Mouse (Mus musculus): ENCODE data around the gene Ddx20. TPM values are rescaled to one million over a fixed set of nuclear protein-coding genes. Genes with fewer than 3 reads are reported as not detected.
A peak's percentile ranks its signal among the peaks of the same experiment; 100 is the strongest.

Gene Ddx20
- total and polyA plus RNA-seq, 2 experiments from 2014 or later, result 12.6 to 15.1 TPM

- TF ChIP-seq EP300 (IDR thresholded peaks at IDR 0.05; ENCODE audit: low read depth) (no peak), CTCF (IDR thresholded peaks at IDR 0.05; ENCODE audit: low read depth) (no peak)
- peaks cover 22% of the 10 kb centered on the region for H3K4me1 ChIP-seq (ENCODE audit: control insufficient read depth, insufficient read depth)
- ATAC-seq (ENCODE audit: insufficient read depth, low read depth) (peak; percentile 68), DNase-seq (ENCODE audit: low spot score) (no peak)
- WGBS, result 43% methylated on average over 11 of the region's 11 CpGs
- peaks cover 12% of the 10 kb centered on the region for H3K36me3 ChIP-seq (replicated peaks; ENCODE audit: control insufficient read depth, insufficient read depth, low read length)
- no peak overlapping the region; the same call in 1 of the 2 replicates for H3K27ac ChIP-seq (ENCODE audit: low read depth)
- H3K4me3 ChIP-seq (ENCODE audit: low read depth, low read length), result no peak overlapping the region
- H3K4me2 ChIP-seq (ENCODE audit: low read depth, low read length), result no peak overlapping the region
- H3K9ac ChIP-seq (replicated peaks; ENCODE audit: low read depth, low read length), result no peak overlapping the region
- no peaks in the 10 kb centered on the region for H3K27me3 ChIP-seq (ENCODE audit: control insufficient read depth, insufficient read depth, low read length)
- H3K9me3 ChIP-seq (replicated peaks; ENCODE audit: control insufficient read depth, low read length), result no peaks in the 10 kb centered on the region
These were observed 30.6 kb upstream of the Ddx20 start for GRCm38 (mm10) chr3:105717856-105718555.

DNA sequence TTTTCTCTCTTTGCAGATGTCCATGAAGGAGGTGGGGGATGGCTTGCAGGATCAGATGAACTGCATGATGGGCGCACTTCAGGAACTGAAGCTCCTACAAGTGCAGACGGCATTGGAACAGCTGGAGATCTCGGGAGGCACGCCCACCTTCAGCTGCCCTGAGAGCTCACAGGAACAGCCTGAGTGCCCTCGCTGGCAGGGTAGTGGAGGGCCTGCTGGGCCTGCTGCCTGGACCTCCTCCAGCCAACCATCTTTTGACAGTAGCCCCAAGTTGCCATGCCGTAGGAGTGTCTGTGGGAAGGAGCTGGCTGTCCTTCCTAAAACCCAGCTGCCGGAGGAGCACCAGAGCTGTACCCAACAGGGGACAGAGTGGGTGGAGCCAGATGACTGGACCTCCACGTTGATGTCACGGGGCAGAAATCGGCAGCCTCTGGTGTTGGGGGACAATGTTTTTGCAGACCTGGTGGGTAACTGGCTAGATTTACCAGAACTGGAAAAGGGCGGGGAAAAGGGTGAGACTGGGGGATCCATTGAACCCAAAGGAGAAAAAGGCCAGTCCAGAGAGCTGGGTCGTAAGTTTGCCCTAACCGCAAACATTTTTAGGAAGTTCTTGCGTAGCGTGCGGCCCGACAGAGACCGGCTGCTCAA is 29.1 kb upstream of the Ddx20 start:
- Histone ChIP-seq H3K4me3 (ENCODE audit: low read depth, low read length) (no peak overlapping the region), H3K4me2 (ENCODE audit: low read depth, low read length) (no peak overlapping the region), H3K9ac (replicated peaks; ENCODE audit: low read depth, low read length) (no peak overlapping the region), H3K27ac (ENCODE audit: low read depth) (no peak overlapping the region), H3K36me3 (replicated peaks; ENCODE audit: control insufficient read depth, insufficient read depth, low read length) (peaks cover 12% of the 10 kb centered on the region), H3K4me1 (ENCODE audit: control insufficient read depth, insufficient read depth) (peaks cover 22% of the 10 kb centered on the region), H3K9me3 (replicated peaks; ENCODE audit: control insufficient read depth, low read length) (no peaks in the 10 kb centered on the region), H3K27me3 (ENCODE audit: control insufficient read depth, insufficient read depth, low read length) (no peaks in the 10 kb centered on the region)
- TF ChIP-seq CTCF (IDR thresholded peaks at IDR 0.05; ENCODE audit: low read depth) (no peak), EP300 (IDR thresholded peaks at IDR 0.05; ENCODE audit: low read depth) (no peak)
- DNase-seq (ENCODE audit: low spot score) (no peak), ATAC-seq (ENCODE audit: insufficient read depth, low read depth) (no peak)
- WGBS, result 77% methylated on average over 18 of the region's 18 CpGs

GRCm38 (mm10) chr3:105714820-105715167 is 27.4 kb upstream of the Ddx20 start:
- Histone ChIP-seq H3K27ac (ENCODE audit: low read depth) (no peak overlapping the region), H3K4me1 (ENCODE audit: control insufficient read depth, insufficient read depth) (peaks cover 29% of the 10 kb centered on the region), H3K9ac (replicated peaks; ENCODE audit: low read depth, low read length) (no peak overlapping the region), H3K4me2 (ENCODE audit: low read depth, low read length) (no peak overlapping the region), H3K27me3 (ENCODE audit: control insufficient read depth, insufficient read depth, low read length) (no peaks in the 10 kb centered on the region), H3K4me3 (ENCODE audit: low read depth, low read length) (no peak overlapping the region), H3K9me3 (replicated peaks; ENCODE audit: control insufficient read depth, low read length) (no peaks in the 10 kb centered on the region), H3K36me3 (replicated peaks; ENCODE audit: control insufficient read depth, insufficient read depth, low read length) (peaks cover 12% of the 10 kb centered on the region)
- ATAC-seq (ENCODE audit: insufficient read depth, low read depth) (no peak), DNase-seq (ENCODE audit: low spot score) (no peak)
- no peak for TF ChIP-seq EP300 (IDR thresholded peaks at IDR 0.05; ENCODE audit: low read depth)
- no peak for TF ChIP-seq CTCF (IDR thresholded peaks at IDR 0.05; ENCODE audit: low read depth)

- no peak for DNase-seq (ENCODE audit: low spot score)
- H3K9ac ChIP-seq (replicated peaks; ENCODE audit: low read depth, low read length), result no peak overlapping the region
- peaks cover 29% of the 10 kb centered on the region for H3K4me1 ChIP-seq (ENCODE audit: control insufficient read depth, insufficient read depth)
These were observed 26.9 kb upstream of the Ddx20 start for GRCm38 (mm10) chr3:105714091-105714819.

DNA sequence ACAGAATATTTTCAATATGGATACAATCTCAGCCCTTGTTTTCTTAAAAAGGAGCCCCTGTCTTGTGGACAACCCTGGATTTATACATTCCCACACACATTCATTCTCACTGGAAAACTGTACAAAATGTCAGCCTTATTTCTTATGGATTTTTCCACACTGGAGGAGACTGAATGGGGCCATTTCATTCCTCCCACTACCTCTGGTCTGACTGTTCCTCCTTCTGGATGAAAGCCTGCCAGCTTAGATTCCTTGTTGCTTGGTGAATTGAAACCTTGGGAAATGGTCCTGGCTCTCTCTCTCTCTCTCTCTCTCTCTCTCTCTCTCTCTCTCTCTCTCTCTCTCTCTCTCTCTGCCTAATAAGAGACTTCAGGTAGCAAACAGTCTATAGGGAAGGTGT is 25.5 kb upstream of the Ddx20 start:
- Histone ChIP-seq H3K4me1 (ENCODE audit: control insufficient read depth, insufficient read depth) (peaks cover 25% of the 10 kb centered on the region), H3K9ac (replicated peaks; ENCODE audit: low read depth, low read length) (no peak overlapping the region), H3K4me3 (ENCODE audit: low read depth, low read length) (no peak overlapping the region), H3K9me3 (replicated peaks; ENCODE audit: control insufficient read depth, low read length) (no peaks in the 10 kb centered on the region), H3K27ac (ENCODE audit: low read depth) (no peak overlapping the region), H3K27me3 (ENCODE audit: control insufficient read depth, insufficient read depth, low read length) (no peaks in the 10 kb centered on the region), H3K36me3 (replicated peaks; ENCODE audit: control insufficient read depth, insufficient read depth, low read length) (peaks cover 12% of the 10 kb centered on the region), H3K4me2 (ENCODE audit: low read depth, low read length) (no peak overlapping the region)
- ATAC-seq (ENCODE audit: insufficient read depth, low read depth) (no peak), DNase-seq (ENCODE audit: low spot score) (no peak)
- no peak for TF ChIP-seq EP300 (IDR thresholded peaks at IDR 0.05; ENCODE audit: low read depth)
- TF ChIP-seq CTCF (IDR thresholded peaks at IDR 0.05; ENCODE audit: low read depth), result no peak

More at GRCm38 (mm10) chr3:105714091-105714819, 26.9 kb upstream of the Ddx20 start:
- Histone ChIP-seq H3K4me2 (ENCODE audit: low read depth, low read length) (no peak overlapping the region), H3K4me3 (ENCODE audit: low read depth, low read length) (no peak overlapping the region), H3K27me3 (ENCODE audit: control insufficient read depth, insufficient read depth, low read length) (no peaks in the 10 kb centered on the region), H3K9me3 (replicated peaks; ENCODE audit: control insufficient read depth, low read length) (no peaks in the 10 kb centered on the region), H3K36me3 (replicated peaks; ENCODE audit: control insufficient read depth, insufficient read depth, low read length) (peaks cover 12% of the 10 kb centered on the region), H3K27ac (ENCODE audit: low read depth) (peak overlapping the region; percentile 59)
- ATAC-seq (ENCODE audit: insufficient read depth, low read depth), result peak; percentile 10; the same call in 1 of the 2 replicates
- WGBS, result 35% methylated on average over 8 of the region's 8 CpGs
- TF ChIP-seq CTCF (IDR thresholded peaks at IDR 0.05; ENCODE audit: low read depth), result no peak
- no peak for TF ChIP-seq EP300 (IDR thresholded peaks at IDR 0.05; ENCODE audit: low read depth)
